Mouse (Mus musculus): ENCODE measurements around the gene Nfkb2. TPM values are rescaled to one million over a fixed set of nuclear protein-coding genes. Genes with fewer than 3 reads are reported as not detected.

Gene Nfkb2
- polyA plus RNA-seq, 1 experiment from 2014 or later: 3.8 TPM

- 88% methylated on average over 8 of the region's 8 CpGs for WGBS
These were observed 16.1 kb downstream of the Nfkb2 start for GRCm38 (mm10) chr19:46320076-46320785.

GRCm38 (mm10) chr19:46321101-46321943 lies 17.2 kb downstream of the Nfkb2 start:
- Histone ChIP-seq H3K9me3 (no peaks in the 10 kb centered on the region), H3K36me3 (replicated peaks) (no peaks in the 10 kb centered on the region), H3K27ac (peak overlapping the region; percentile 75), H3K4me3 (peak overlapping the region; percentile 18), H3K4me1 (peaks cover 64% of the 10 kb centered on the region), H3K27me3 (ENCODE audit: poor library complexity, severe bottlenecking) (peaks cover 100% of the 10 kb centered on the region)
- WGBS: 31% methylated on average over 6 of the region's 6 CpGs
- DNase-seq (ENCODE audit: extremely low spot score, low spot score): peak; percentile 67

More at GRCm38 (mm10) chr19:46320076-46320785, 16.1 kb downstream of the Nfkb2 start:
- Histone ChIP-seq H3K4me1 (peaks cover 62% of the 10 kb centered on the region), H3K36me3 (replicated peaks) (no peaks in the 10 kb centered on the region), H3K9me3 (no peaks in the 10 kb centered on the region), H3K4me3 (no peak overlapping the region), H3K27ac (peak overlapping the region; percentile 36; the same call in 1 of the 2 replicates), H3K27me3 (ENCODE audit: poor library complexity, severe bottlenecking) (peaks cover 100% of the 10 kb centered on the region)
- DNase-seq (ENCODE audit: extremely low spot score, low spot score): no peak

- peak overlapping the region; percentile 75 for H3K27ac ChIP-seq
- H3K9me3 ChIP-seq: no peaks in the 10 kb centered on the region
- H3K4me1 ChIP-seq: peaks cover 66% of the 10 kb centered on the region
- peaks cover 100% of the 10 kb centered on the region for H3K27me3 ChIP-seq (ENCODE audit: poor library complexity, severe bottlenecking)
- 54% methylated on average over 11 of the region's 11 CpGs for WGBS
- DNase-seq (ENCODE audit: extremely low spot score, low spot score): no peak
- no peaks in the 10 kb centered on the region for H3K36me3 ChIP-seq (replicated peaks)
- H3K4me3 ChIP-seq: peak overlapping the region; percentile 18; the same call in 1 of the 2 replicates
These were observed 18.2 kb downstream of the Nfkb2 start for GRCm38 (mm10) chr19:46322144-46322995.

GRCm38 (mm10) chr19:46322996-46323572 lies 19.0 kb downstream of the Nfkb2 start:
- no peak for DNase-seq (ENCODE audit: extremely low spot score, low spot score)
- no peak overlapping the region for H3K27ac ChIP-seq
- peaks cover 66% of the 10 kb centered on the region for H3K4me1 ChIP-seq
- no peaks in the 10 kb centered on the region for H3K36me3 ChIP-seq (replicated peaks)
- H3K4me3 ChIP-seq: no peak overlapping the region
- H3K9me3 ChIP-seq: no peaks in the 10 kb centered on the region
- 82% methylated on average over 13 of the region's 13 CpGs for WGBS
- peaks cover 93% of the 10 kb centered on the region for H3K27me3 ChIP-seq (ENCODE audit: poor library complexity, severe bottlenecking)

- Histone ChIP-seq H3K27ac (no peak overlapping the region), H3K27me3 (ENCODE audit: poor library complexity, severe bottlenecking) (peaks cover 87% of the 10 kb centered on the region), H3K4me3 (no peak overlapping the region), H3K36me3 (replicated peaks) (no peaks in the 10 kb centered on the region), H3K4me1 (peaks cover 65% of the 10 kb centered on the region), H3K9me3 (no peaks in the 10 kb centered on the region)
- no peak for DNase-seq (ENCODE audit: extremely low spot score, low spot score)
- WGBS: 78% methylated on average over 5 of the region's 5 CpGs
These were observed 19.6 kb downstream of the Nfkb2 start for GRCm38 (mm10) chr19:46323716-46324115.

- no peak for DNase-seq (ENCODE audit: extremely low spot score, low spot score)
- Histone ChIP-seq H3K4me3 (no peak overlapping the region), H3K27ac (no peak overlapping the region), H3K9me3 (no peaks in the 10 kb centered on the region), H3K27me3 (ENCODE audit: poor library complexity, severe bottlenecking) (peaks cover 85% of the 10 kb centered on the region), H3K4me1 (peaks cover 65% of the 10 kb centered on the region), H3K36me3 (replicated peaks) (no peaks in the 10 kb centered on the region)
- WGBS: 70% methylated on average over 11 of the region's 11 CpGs
These were observed 20.2 kb downstream of the Nfkb2 start for GRCm38 (mm10) chr19:46324366-46324765.

GRCm38 (mm10) chr19:46324918-46325317 lies 20.8 kb downstream of the Nfkb2 start:
- Histone ChIP-seq H3K4me1 (peaks cover 68% of the 10 kb centered on the region), H3K4me3 (no peak overlapping the region), H3K27me3 (ENCODE audit: poor library complexity, severe bottlenecking) (peaks cover 85% of the 10 kb centered on the region), H3K9me3 (no peaks in the 10 kb centered on the region), H3K27ac (no peak overlapping the region), H3K36me3 (replicated peaks) (no peaks in the 10 kb centered on the region)
- 76% methylated on average over 5 of the region's 5 CpGs for WGBS
- no peak for DNase-seq (ENCODE audit: extremely low spot score, low spot score)

GRCm38 (mm10) chr19:46326019-46326755 lies 22.1 kb downstream of the Nfkb2 start:
- H3K36me3 ChIP-seq (replicated peaks): peaks cover 12% of the 10 kb centered on the region
- H3K9me3 ChIP-seq: no peaks in the 10 kb centered on the region
- H3K4me1 ChIP-seq: peaks cover 67% of the 10 kb centered on the region
- H3K27me3 ChIP-seq (ENCODE audit: poor library complexity, severe bottlenecking): peaks cover 85% of the 10 kb centered on the region
- peak overlapping the region; percentile 60; the same call in 1 of the 2 replicates for H3K27ac ChIP-seq
- DNase-seq (ENCODE audit: extremely low spot score, low spot score): no peak
- 2% methylated on average over 28 of the region's 29 CpGs for WGBS
- peak overlapping the region; percentile 80 for H3K4me3 ChIP-seq

- Histone ChIP-seq H3K9me3 (no peaks in the 10 kb centered on the region), H3K36me3 (replicated peaks) (peaks cover 19% of the 10 kb centered on the region), H3K27me3 (ENCODE audit: poor library complexity, severe bottlenecking) (peaks cover 81% of the 10 kb centered on the region), H3K4me1 (peaks cover 65% of the 10 kb centered on the region), H3K27ac (peak within 1 kb of the TSS; percentile 91), H3K4me3 (peak within 1 kb of the TSS; percentile 80)
- WGBS: under 1% methylated on average over 35 of the region's 35 CpGs
- peak; percentile 75 for DNase-seq (ENCODE audit: extremely low spot score, low spot score)
These were observed 22.7 kb downstream of the Nfkb2 start, which contains the start of gene Psd for GRCm38 (mm10) chr19:46326756-46327305. TSS of gene Psd (minus strand) at chr19:46327156.

- Histone ChIP-seq H3K4me1 (peaks cover 65% of the 10 kb centered on the region), H3K9me3 (no peaks in the 10 kb centered on the region), H3K36me3 (replicated peaks) (peaks cover 26% of the 10 kb centered on the region), H3K4me3 (peak overlapping the region; percentile 80), H3K27ac (peak overlapping the region; percentile 91), H3K27me3 (ENCODE audit: poor library complexity, severe bottlenecking) (peaks cover 73% of the 10 kb centered on the region)
- DNase-seq (ENCODE audit: extremely low spot score, low spot score): no peak
- 31% methylated on average over 14 of the region's 14 CpGs for WGBS
These were observed 23.5 kb downstream of the Nfkb2 start for GRCm38 (mm10) chr19:46327531-46328064.

Data from forebrain, embryonic 10.5 days (tissue).